Mouse (Mus musculus): Measurements from ENCODE around the gene Hoxd4. TPM values are rescaled to one million over a fixed set of nuclear protein-coding genes. Genes with fewer than 3 reads are reported as not detected.

Hoxd4 gene
- total RNA-seq, 2 experiments from 2014 or later: not detected

DNA sequence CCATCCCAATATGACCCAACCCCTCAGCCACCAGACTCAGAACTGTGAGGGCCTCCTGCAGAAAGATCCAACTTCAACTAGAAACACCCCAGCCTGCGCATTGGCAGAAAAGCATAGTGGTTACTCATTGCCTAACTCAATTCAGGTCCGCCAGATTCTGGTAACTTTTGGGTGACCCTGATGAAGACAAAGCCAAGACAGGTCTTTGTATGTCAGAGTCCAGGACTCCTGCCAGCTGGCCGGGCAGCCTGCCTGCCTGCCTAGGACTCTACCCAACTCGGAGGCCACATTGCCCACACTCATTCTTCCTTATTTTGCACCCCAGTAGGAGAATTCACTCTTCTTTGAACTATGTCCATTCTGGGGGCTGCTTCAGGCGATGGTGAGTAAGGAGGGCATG is 14.8 kb downstream of the Hoxd4 start, which contains the start of gene Gm28230:
Gene Gm28230 (plus strand): TSS at position 178 of the 400 bp plus-strand sequence.
- no peak within 1 kb of the TSS for H3K4me3 ChIP-seq
- DNase-seq (ENCODE audit: extremely low spot score in 1 of 2, low spot score in 2 of 2): no peak
- H3K27ac ChIP-seq: no peak within 1 kb of the TSS
- intact Hi-C loops (cut with DNase I): loop anchor here (5.0 kb wide), 1 partner anchor 69 kb away; the partner anchor contains the start of gene Evx2
- TF ChIP-seq CTCF (IDR thresholded peaks at IDR 0.05): no peak

- no peak for TF ChIP-seq CTCF (IDR thresholded peaks at IDR 0.05)
- DNase-seq (ENCODE audit: extremely low spot score in 1 of 2, low spot score in 2 of 2): no peak
- no peak overlapping the region for H3K27ac ChIP-seq
- intact Hi-C loops (cut with DNase I): loop anchor here (5.0 kb wide), 1 partner anchor 70 kb away; the partner anchor contains the start of gene Evx2
- H3K4me3 ChIP-seq: no peak overlapping the region
These were observed 15.4 kb downstream of the Hoxd4 start for GRCm38 (mm10) chr2:74726973-74727639.

DNA sequence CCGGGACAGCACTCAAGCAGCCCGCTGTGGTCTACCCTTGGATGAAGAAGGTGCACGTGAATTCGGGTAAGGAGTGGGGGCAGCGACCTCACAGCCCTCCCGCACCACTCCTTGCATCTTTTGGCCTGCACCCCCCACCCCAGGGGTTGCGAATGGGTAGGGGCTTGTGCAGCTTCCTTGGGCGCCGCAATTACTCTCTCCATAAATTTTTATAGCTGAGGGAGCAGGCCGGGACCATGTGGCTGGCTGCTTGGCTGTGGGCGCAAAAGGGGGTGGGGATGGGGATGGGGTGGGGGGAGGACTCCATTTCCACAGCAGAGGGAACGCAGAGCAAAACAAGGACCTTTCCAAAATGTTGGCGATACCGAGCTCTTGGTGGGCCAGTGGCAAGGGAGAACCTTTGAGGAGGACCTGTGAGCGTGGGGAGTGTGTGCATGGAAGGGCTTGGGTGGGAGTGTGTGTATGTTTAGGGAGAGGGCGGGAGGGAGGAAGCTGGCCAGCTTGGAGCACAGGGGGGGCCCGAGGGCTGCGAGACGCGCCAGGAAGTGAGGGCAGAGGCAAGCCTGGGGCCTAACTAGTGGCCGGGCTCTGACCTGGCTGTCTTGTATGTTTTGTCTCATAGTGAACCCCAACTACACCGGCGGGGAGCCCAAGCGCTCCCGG is 16.0 kb downstream of the Hoxd4 start:
- no peak for TF ChIP-seq CTCF (IDR thresholded peaks at IDR 0.05)
- DNase-seq (ENCODE audit: extremely low spot score in 1 of 2, low spot score in 2 of 2): no peak
- intact Hi-C loops (cut with DNase I): loop anchor here (5.0 kb wide), 1 partner anchor 70 kb away; the partner anchor contains the start of gene Evx2
- no peak overlapping the region for H3K4me3 ChIP-seq
- no peak overlapping the region for H3K27ac ChIP-seq

GRCm38 (mm10) chr2:74728303-74728680 is 16.6 kb downstream of the Hoxd4 start:
- intact Hi-C loops (cut with DNase I): loop anchor here (5.0 kb wide), 1 partner anchor 71 kb away; the partner anchor contains the start of gene Evx2
- no peak overlapping the region for H3K27ac ChIP-seq
- no peak for TF ChIP-seq CTCF (IDR thresholded peaks at IDR 0.05)
- no peak for DNase-seq (ENCODE audit: extremely low spot score in 1 of 2, low spot score in 2 of 2)
- H3K4me3 ChIP-seq: no peak overlapping the region

- no peak for DNase-seq (ENCODE audit: extremely low spot score in 1 of 2, low spot score in 2 of 2)
- H3K27ac ChIP-seq: no peak overlapping the region
- TF ChIP-seq CTCF (IDR thresholded peaks at IDR 0.05): no peak
- intact Hi-C loops (cut with DNase I): no loop called here
- H3K4me3 ChIP-seq: no peak overlapping the region
These were observed 18.6 kb downstream of the Hoxd4 start for GRCm38 (mm10) chr2:74730331-74730730.

GRCm38 (mm10) chr2:74731055-74731454 is 19.3 kb downstream of the Hoxd4 start:
- Histone ChIP-seq H3K27ac (no peak overlapping the region), H3K4me3 (no peak overlapping the region)
- DNase-seq (ENCODE audit: extremely low spot score in 1 of 2, low spot score in 2 of 2): no peak
- intact Hi-C loops (cut with DNase I): no loop called here
- TF ChIP-seq CTCF (IDR thresholded peaks at IDR 0.05): no peak

DNA sequence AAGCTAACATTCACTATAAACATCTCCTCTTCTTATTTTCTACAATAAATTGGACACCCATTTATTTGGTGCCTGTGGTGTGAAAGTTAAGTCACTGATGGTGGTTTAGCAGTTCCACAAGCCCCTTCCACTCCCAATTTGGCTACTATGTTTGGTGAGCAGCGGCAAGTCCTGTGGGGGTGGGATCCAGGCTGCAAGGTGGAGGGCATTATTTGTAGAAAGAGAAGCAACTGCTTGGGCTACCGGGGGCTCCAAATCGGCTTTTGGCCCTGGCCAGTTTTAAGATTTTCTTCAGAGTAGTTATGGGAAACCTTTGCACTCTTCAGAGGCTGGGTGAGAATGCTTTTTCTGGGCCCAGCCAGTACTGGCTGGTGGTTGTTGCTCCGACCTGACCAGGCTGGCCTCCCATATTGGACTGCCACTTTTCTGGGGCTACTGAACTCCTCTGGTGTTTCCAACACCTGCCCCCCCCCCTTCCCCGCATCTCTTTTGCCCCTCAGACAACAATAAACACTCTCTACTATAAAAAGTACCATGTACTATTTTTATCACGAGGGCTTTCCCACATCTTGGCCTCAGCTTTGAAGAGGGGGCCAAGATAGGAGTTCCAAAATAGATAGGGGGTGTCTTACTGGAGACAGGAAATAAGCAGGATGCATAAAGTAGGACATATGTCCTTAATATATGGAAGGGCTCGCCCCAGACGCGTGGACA is 20.2 kb downstream of the Hoxd4 start:
- intact Hi-C loops (cut with DNase I): no loop called here
- Histone ChIP-seq H3K4me3 (no peak overlapping the region), H3K27ac (no peak overlapping the region)
- no peak for TF ChIP-seq CTCF (IDR thresholded peaks at IDR 0.05)
- DNase-seq (ENCODE audit: extremely low spot score in 1 of 2, low spot score in 2 of 2): no peak

- Histone ChIP-seq H3K27ac (no peak overlapping the region), H3K4me3 (no peak overlapping the region)
- TF ChIP-seq CTCF (IDR thresholded peaks at IDR 0.05): no peak
- intact Hi-C loops (cut with DNase I): no loop called here
- DNase-seq (ENCODE audit: extremely low spot score in 1 of 2, low spot score in 2 of 2): no peak
These were observed 21.0 kb downstream of the Hoxd4 start for GRCm38 (mm10) chr2:74732513-74733316.

GRCm38 (mm10) chr2:74733317-74733661 is 21.6 kb downstream of the Hoxd4 start:
- Histone ChIP-seq H3K4me3 (no peak overlapping the region), H3K27ac (no peak overlapping the region)
- intact Hi-C loops (cut with DNase I): no loop called here
- TF ChIP-seq CTCF (IDR thresholded peaks at IDR 0.05): no peak
- DNase-seq (ENCODE audit: extremely low spot score in 1 of 2, low spot score in 2 of 2): no peak

- no peak for DNase-seq (ENCODE audit: extremely low spot score in 1 of 2, low spot score in 2 of 2)
- intact Hi-C loops (cut with DNase I): no loop called here
- Histone ChIP-seq H3K27ac (no peak overlapping the region), H3K4me3 (no peak overlapping the region)
- no peak for TF ChIP-seq CTCF (IDR thresholded peaks at IDR 0.05)
These were observed 22.0 kb downstream of the Hoxd4 start for GRCm38 (mm10) chr2:74733765-74734164.

GRCm38 (mm10) chr2:74734451-74734850 is 22.7 kb downstream of the Hoxd4 start:
- no peak for TF ChIP-seq CTCF (IDR thresholded peaks at IDR 0.05)
- Histone ChIP-seq H3K4me3 (no peak overlapping the region), H3K27ac (no peak overlapping the region)
- intact Hi-C loops (cut with DNase I): no loop called here
- no peak for DNase-seq (ENCODE audit: extremely low spot score in 1 of 2, low spot score in 2 of 2)

All from left cerebral cortex, adult 2 months (tissue).